Comparison of ENCODE assay signal across 8 mouse cellular contexts in the genomic region with DNA sequence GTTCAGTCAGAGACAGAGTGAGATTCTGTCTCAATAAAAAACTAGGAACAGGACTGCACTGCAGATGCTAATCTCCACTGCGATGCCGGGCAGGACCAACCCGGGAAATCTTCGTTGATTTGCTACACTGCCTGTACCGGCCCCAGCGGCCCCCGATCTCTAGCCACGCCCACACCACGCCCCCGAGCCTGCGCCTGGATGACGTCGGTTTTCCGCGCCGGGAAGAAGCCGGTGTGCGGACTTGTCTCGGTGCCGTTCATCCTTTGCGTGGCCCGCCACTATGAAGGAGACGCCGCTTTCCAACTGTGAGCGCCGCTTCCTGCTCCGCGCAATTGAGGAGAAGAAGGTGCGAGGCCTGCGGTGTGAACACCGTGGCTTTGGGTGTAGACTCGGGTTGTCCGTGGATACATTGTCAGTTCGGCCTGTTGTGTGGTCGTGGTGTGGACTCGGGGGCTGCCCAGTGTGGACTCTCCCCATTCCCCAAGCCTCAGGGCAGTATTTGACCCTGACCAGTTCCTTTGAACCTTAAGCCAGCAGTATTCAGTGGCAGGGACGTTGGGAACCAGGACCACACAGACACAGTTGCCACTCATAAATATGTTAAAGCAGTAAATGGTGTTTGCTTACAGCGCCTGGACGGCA. TPM values are rescaled to one million over a fixed set of nuclear protein-coding genes. Genes with fewer than 3 reads are reported as not detected.
DNase-seq lines count a peak whose midpoint lies in the region; ATAC-seq and TF ChIP-seq lines count a peak whose summit lies in the region.

A gene (plus strand): TSS at position 201 of the 642 bp plus-strand sequence.

- TF ChIP-seq EP300 in ES-Bruce4 (IDR thresholded peaks at IDR 0.05; ENCODE audit: insufficient read depth, low read depth, low read length), result no peak

- H3K4me3 ChIP-seq in ES-Bruce4 (ENCODE audit: low read depth, low read length), result peak within 1 kb of the TSS; percentile 94
- peak within 1 kb of the TSS; percentile 87 for H3K4me3 ChIP-seq in forebrain, embryonic 14.5 days (ENCODE audit: low read depth, low read length)
- H3K4me3 ChIP-seq in lung, adult 2 months (replicated peaks; ENCODE audit: extremely low read depth, low read depth, low read length), result peak within 1 kb of the TSS; percentile 99

- ATAC-seq in cerebellum, adult (ENCODE audit: insufficient number of reproducible peaks, low FRiP score, low TSS enrichment), result peak; percentile 92
- peak; percentile 97 for ATAC-seq in forebrain, embryonic 14.5 days
- peak; percentile 93 for ATAC-seq in neutrophil, adult 5-6 weeks (ENCODE audit: extremely low read depth, insufficient number of reproducible peaks, low FRiP score, poor library complexity, severe bottlenecking)

- H3K27me3 ChIP-seq in ES-Bruce4 (ENCODE audit: control insufficient read depth, insufficient read depth, low read length, poor library complexity, severe bottlenecking), result no peaks in the 10 kb centered on the region; the same call in 1 of the 2 replicates
- no peaks in the 10 kb centered on the region for H3K27me3 ChIP-seq in forebrain, embryonic 14.5 days (replicated peaks; ENCODE audit: control insufficient read depth, insufficient read depth, low read length)

- no peak within 1 kb of the TSS for H3K27ac ChIP-seq in ES-Bruce4 (ENCODE audit: insufficient read depth, low read length)
- peak within 1 kb of the TSS; percentile 70 for H3K27ac ChIP-seq in forebrain, embryonic 14.5 days (ENCODE audit: low read depth, low read length)

- H3K36me3 ChIP-seq in ES-Bruce4 (ENCODE audit: control insufficient read depth, insufficient read depth, low read length, poor library complexity, severe bottlenecking), result peaks cover 29% of the 10 kb centered on the region
- peaks cover 35% of the 10 kb centered on the region for H3K36me3 ChIP-seq in forebrain, embryonic 14.5 days (ENCODE audit: control insufficient read depth, insufficient read depth, low read length)

- peak; percentile 93 for DNase-seq in forebrain, embryonic 14.5 days (ENCODE audit: low spot score)
- peak; percentile 93 to 98 for DNase-seq in heart, postnatal 14 days
- DNase-seq in layer of hippocampus, adult 18-20 months (ENCODE audit: low spot score in 2 of 2), result peak; percentile 94 to 96
- peak; percentile 97 for DNase-seq in lung, adult 2 months
- peak; percentile 83 to 87 for DNase-seq in thymus, adult 18-20 months

- no peaks in the 10 kb centered on the region for H3K9me3 ChIP-seq in ES-Bruce4 (replicated peaks; ENCODE audit: control insufficient read depth, insufficient read depth, low read length, poor library complexity, severe bottlenecking)
- no peaks in the 10 kb centered on the region for H3K9me3 ChIP-seq in forebrain, embryonic 14.5 days (replicated peaks; ENCODE audit: control insufficient read depth, low read length)

- no peaks in the 10 kb centered on the region for H3K4me1 ChIP-seq in ES-Bruce4 (ENCODE audit: control insufficient read depth, insufficient read depth, low read length)
- peaks cover 12% of the 10 kb centered on the region for H3K4me1 ChIP-seq in forebrain, embryonic 14.5 days (ENCODE audit: control insufficient read depth, insufficient read depth, low read length)
- peaks cover 6% of the 10 kb centered on the region; the same call in 1 of the 2 replicates for H3K4me1 ChIP-seq in lung, adult 2 months (ENCODE audit: control insufficient read depth, insufficient read depth, low read length)

- H3K9ac ChIP-seq in ES-Bruce4 (ENCODE audit: low read depth, poor library complexity, severe bottlenecking), result peak within 1 kb of the TSS; percentile 58
- peak within 1 kb of the TSS; percentile 76 for H3K9ac ChIP-seq in forebrain, embryonic 14.5 days (ENCODE audit: low read length)

- no peak for TF ChIP-seq CTCF in ES-Bruce4 (IDR thresholded peaks at IDR 0.05; ENCODE audit: low read depth, low read length)
- no peak for TF ChIP-seq CTCF in lung, adult 2 months (IDR thresholded peaks at IDR 0.05; ENCODE audit: insufficient read depth, low read length)

- WGBS in forebrain, embryonic 14.5 days, result 1% methylated on average over 39 of the region's 39 CpGs
- under 1% methylated on average over 39 of the region's 39 CpGs for WGBS in lung, adult 2 months

- H3K4me2 ChIP-seq in forebrain, embryonic 14.5 days (ENCODE audit: low read length), result peak within 1 kb of the TSS; percentile 70

- TF ChIP-seq POLR2A in ES-Bruce4 (IDR thresholded peaks at IDR 0.05; ENCODE audit: insufficient read depth, low read length), result no peak
- TF ChIP-seq POLR2A in lung, adult 2 months (IDR thresholded peaks at IDR 0.05; ENCODE audit: borderline replicate concordance, extremely low read depth, low read depth, low read length), result peak; percentile 49; the same call in 1 of the 2 replicates

- intact Hi-C loops in heart, postnatal 14 days (cut with DNase I), result loop anchor here (2.0 kb wide), 1 partner anchor 18 kb away; no protein-coding TSS in a partner anchor

RNA-seq across cellular contexts. Expression of the gene that starts here (rescaled TPM):
- 68.2 and 72.2 TPM in 2 replicates for polyA plus RNA-seq in ES-Bruce4 (2011; ENCODE audit: insufficient read depth, insufficient read length, low read depth, missing spikeins)
- 92.1 and 93.0 TPM in 2 replicates for polyA plus RNA-seq in forebrain, embryonic 14.5 days (2014; fragmentation: Nextera tagmentation; extraction: Ambion mirVana)
- total RNA-seq in heart, postnatal 14 days (2021), result 10 to 100 TPM; 19.6 to 21.5 TPM
- total RNA-seq in layer of hippocampus, adult 18-20 months (2021), result 10 to 100 TPM; 36.8 to 40.9 TPM
- 4.4 and 9.5 TPM in 2 replicates for polyA plus RNA-seq in lung, adult 2 months (2012; rRNA removed)
- total RNA-seq in neutrophil, adult 5-6 weeks (2017), result 46.1 and 49.6 TPM in 2 replicates
